Comparison of ENCODE assay signal across 8 mouse cellular contexts in the genomic region with DNA sequence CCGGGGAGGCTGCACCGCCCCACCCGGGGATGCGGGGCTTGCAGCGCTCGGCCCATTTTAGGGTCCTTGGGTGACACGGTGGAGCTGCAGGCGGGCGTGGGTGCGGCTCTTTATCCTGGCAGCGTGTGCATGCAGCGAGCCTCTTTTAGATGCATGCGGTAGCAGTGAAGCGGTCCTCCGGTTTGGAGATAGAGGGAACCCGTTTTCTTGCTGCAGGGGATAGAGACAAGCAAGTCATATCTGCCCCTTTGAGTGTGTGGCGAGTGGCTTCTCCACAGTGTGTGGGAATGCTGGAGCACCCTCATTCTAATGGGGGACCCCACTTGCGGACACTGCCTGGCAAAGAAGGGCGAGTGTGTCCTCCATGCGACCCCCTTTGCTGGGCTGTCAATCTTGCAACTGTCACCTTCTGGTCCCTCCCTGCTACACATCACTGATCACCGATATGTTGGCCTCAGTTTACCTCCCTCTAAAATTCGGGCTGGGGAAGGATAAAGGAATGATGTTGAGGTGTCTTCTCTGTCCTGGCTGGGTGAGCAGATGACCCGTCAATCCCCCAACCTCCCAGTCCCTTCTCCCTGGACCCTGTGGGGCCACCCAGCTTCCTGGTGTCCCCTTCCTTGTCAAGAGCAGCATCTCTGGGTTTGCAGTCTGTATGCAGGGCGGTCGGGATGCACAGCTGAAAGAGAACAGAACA. TPM values are rescaled to one million over a fixed set of nuclear protein-coding genes. Genes with fewer than 3 reads are reported as not detected.
DNase-seq lines count a peak whose midpoint lies in the region; ATAC-seq and TF ChIP-seq lines count a peak whose summit lies in the region.

No protein-coding gene starts in this region.

- H3K4me1 ChIP-seq in E14TG2a.4 (replicated peaks; ENCODE audit: low read depth, low read length), result peaks cover 90% of the 10 kb centered on the region
- H3K4me1 ChIP-seq in forebrain, embryonic 15.5 days, result peaks cover 47% of the 10 kb centered on the region
- H3K4me1 ChIP-seq in liver, embryonic 15.5 days (replicated peaks), result peaks cover 93% of the 10 kb centered on the region

- peaks cover 14% of the 10 kb centered on the region for H3K27me3 ChIP-seq in E14TG2a.4 (ENCODE audit: insufficient read depth, low read length)
- no peaks in the 10 kb centered on the region; the same call in 1 of the 2 replicates for H3K27me3 ChIP-seq in forebrain, embryonic 15.5 days
- peaks cover 16% of the 10 kb centered on the region for H3K27me3 ChIP-seq in liver, embryonic 15.5 days

- peak overlapping the region; percentile 95 for H3K4me3 ChIP-seq in E14TG2a.4 (replicated peaks; ENCODE audit: low read length)
- H3K4me3 ChIP-seq in forebrain, embryonic 15.5 days, result peak overlapping the region; percentile 97
- H3K4me3 ChIP-seq in liver, embryonic 15.5 days (replicated peaks), result peak overlapping the region; percentile 77

- ATAC-seq in forebrain, embryonic 15.5 days (replicated peaks), result peak; percentile 24
- ATAC-seq in liver, embryonic 15.5 days (ENCODE audit: insufficient read depth), result no peak
- ATAC-seq in inflammation-experienced regulatory T-cells, adult 6 months, result no peak

- H3K4me2 ChIP-seq in forebrain, embryonic 15.5 days (replicated peaks), result peak overlapping the region; percentile 74
- peak overlapping the region; percentile 95 for H3K4me2 ChIP-seq in liver, embryonic 15.5 days

- WGBS in forebrain, embryonic 15.5 days, result 3% methylated on average over 25 of the region's 25 CpGs
- whole genome bisulfite sequencing in liver, embryonic 15.5 days (ENCODE audit: insufficient replicate concordance), result 1% methylated on average over 25 of the region's 25 CpGs

- H3K36me3 ChIP-seq in E14TG2a.4 (ENCODE audit: insufficient read depth, low read length), result peaks cover 34% of the 10 kb centered on the region
- no peaks in the 10 kb centered on the region for H3K36me3 ChIP-seq in forebrain, embryonic 15.5 days
- 0 out of 2 replicates have a peak, but pooled peaks cover 6% of the 10 kb centered on the region for H3K36me3 ChIP-seq in liver, embryonic 15.5 days (replicated peaks)

- no peak for TF ChIP-seq CTCF in E14TG2a.4 (conservative IDR thresholded peaks at IDR 0.05; ENCODE audit: low read length)

- H3K27ac ChIP-seq in forebrain, embryonic 15.5 days (replicated peaks), result peak overlapping the region; percentile 95
- peak overlapping the region; percentile 89 for H3K27ac ChIP-seq in liver, embryonic 15.5 days (replicated peaks)

- peak overlapping the region; percentile 95 for H3K9ac ChIP-seq in forebrain, embryonic 15.5 days (replicated peaks)
- H3K9ac ChIP-seq in liver, embryonic 15.5 days, result peak overlapping the region; percentile 77

- DNase-seq in heart, adult 11 months, result peak; percentile 95
- DNase-seq in heart, postnatal 14 days, result no peak
- no peak for DNase-seq in natural killer cell, adult 2 months (ENCODE audit: low spot score in 2 of 2)
- no peak for DNase-seq in urinary bladder, postnatal 10 days (ENCODE audit: low spot score)

- no peaks in the 10 kb centered on the region for H3K9me3 ChIP-seq in E14TG2a.4 (ENCODE audit: low read length)
- no peaks in the 10 kb centered on the region for H3K9me3 ChIP-seq in forebrain, embryonic 15.5 days
- H3K9me3 ChIP-seq in liver, embryonic 15.5 days (replicated peaks), result no peaks in the 10 kb centered on the region

- intact Hi-C loops in heart, postnatal 14 days (cut with DNase I), result no loop called here

RNA-seq across cellular contexts. Expression of a gene that starts 0.7 kb away (rescaled TPM):
- 10 to 100 TPM; 34.8 to 36.7 TPM for total RNA-seq in heart, postnatal 14 days (2021)
- polyA plus RNA-seq in forebrain, embryonic 15.5 days (2015; fragmentation: Nextera tagmentation; extraction: Ambion mirVana), result 123 and 127 TPM in 2 replicates
- 13.4 and 15.2 TPM in 2 replicates for polyA plus RNA-seq in liver, embryonic 15.5 days (2015; fragmentation: Nextera tagmentation; extraction: Ambion mirVana)
- 10 to 100 TPM; 10.7 to 15.9 (median 14.4) TPM for polyA plus RNA-seq in inflammation-experienced regulatory T-cells, adult 6 months (2017; shearing (Covaris generic))

RNA-seq across cellular contexts. Expression of a gene that starts 2.1 kb away (rescaled TPM):
- total RNA-seq in heart, postnatal 14 days (2021), result under 1 TPM; 0.14 to 0.34 TPM
- polyA plus RNA-seq in forebrain, embryonic 15.5 days (2015; fragmentation: Nextera tagmentation; extraction: Ambion mirVana), result 8.5 and 9.0 TPM in 2 replicates
- polyA plus RNA-seq in liver, embryonic 15.5 days (2015; fragmentation: Nextera tagmentation; extraction: Ambion mirVana), result 0.93 and 1.4 TPM in 2 replicates
- polyA plus RNA-seq in inflammation-experienced regulatory T-cells, adult 6 months (2017; shearing (Covaris generic)), result 1 to 10 TPM; 1.7 to 3.2 (median 1.9) TPM

RNA-seq across cellular contexts. Expression of a gene that starts 26.7 kb away (rescaled TPM):
- 10 to 100 TPM; 85.5 to 97.2 TPM for total RNA-seq in heart, postnatal 14 days (2021)
- 33.5 and 37.5 TPM in 2 replicates for polyA plus RNA-seq in forebrain, embryonic 15.5 days (2015; fragmentation: Nextera tagmentation; extraction: Ambion mirVana)
- polyA plus RNA-seq in liver, embryonic 15.5 days (2015; fragmentation: Nextera tagmentation; extraction: Ambion mirVana), result 24.0 and 27.3 TPM in 2 replicates
- polyA plus RNA-seq in inflammation-experienced regulatory T-cells, adult 6 months (2017; shearing (Covaris generic)), result 10 to 100 TPM in 2 of 3 experiments, 1 to 10 TPM in 1; 9.9 to 12.4 (median 12.3) TPM

RNA-seq across cellular contexts. Expression of a gene that starts 26.7 kb away (rescaled TPM):
- 10 to 100 TPM; 83.0 to 96.2 TPM for total RNA-seq in heart, postnatal 14 days (2021)
- polyA plus RNA-seq in forebrain, embryonic 15.5 days (2015; fragmentation: Nextera tagmentation; extraction: Ambion mirVana), result 97.3 and 104 TPM in 2 replicates
- 78.7 and 92.2 TPM in 2 replicates for polyA plus RNA-seq in liver, embryonic 15.5 days (2015; fragmentation: Nextera tagmentation; extraction: Ambion mirVana)
- 100 to 1,000 TPM; 111 to 148 (median 127) TPM for polyA plus RNA-seq in inflammation-experienced regulatory T-cells, adult 6 months (2017; shearing (Covaris generic))

RNA-seq across cellular contexts. Expression of a gene that starts 27.4 kb away (rescaled TPM):
- total RNA-seq in heart, postnatal 14 days (2021), result 10 to 100 TPM; 15.6 to 17.8 TPM
- 40.7 and 42.4 TPM in 2 replicates for polyA plus RNA-seq in forebrain, embryonic 15.5 days (2015; fragmentation: Nextera tagmentation; extraction: Ambion mirVana)
- polyA plus RNA-seq in liver, embryonic 15.5 days (2015; fragmentation: Nextera tagmentation; extraction: Ambion mirVana), result 24.3 and 29.5 TPM in 2 replicates
- 1 to 10 TPM; 2.9 to 6.5 (median 4.1) TPM for polyA plus RNA-seq in inflammation-experienced regulatory T-cells, adult 6 months (2017; shearing (Covaris generic))
